Mouse (Mus musculus) forelimb bud, embryonic 11.5 days (tissue): ENCODE data around the gene Hoxd3.

Experiments
- DNase-seq: peaks from one replicate; pipeline ENCODE4 v3.0.0-alpha.2; 2012; ENCODE audit warnings: low read depth, low spot score

Gene Hoxd3

DNA sequence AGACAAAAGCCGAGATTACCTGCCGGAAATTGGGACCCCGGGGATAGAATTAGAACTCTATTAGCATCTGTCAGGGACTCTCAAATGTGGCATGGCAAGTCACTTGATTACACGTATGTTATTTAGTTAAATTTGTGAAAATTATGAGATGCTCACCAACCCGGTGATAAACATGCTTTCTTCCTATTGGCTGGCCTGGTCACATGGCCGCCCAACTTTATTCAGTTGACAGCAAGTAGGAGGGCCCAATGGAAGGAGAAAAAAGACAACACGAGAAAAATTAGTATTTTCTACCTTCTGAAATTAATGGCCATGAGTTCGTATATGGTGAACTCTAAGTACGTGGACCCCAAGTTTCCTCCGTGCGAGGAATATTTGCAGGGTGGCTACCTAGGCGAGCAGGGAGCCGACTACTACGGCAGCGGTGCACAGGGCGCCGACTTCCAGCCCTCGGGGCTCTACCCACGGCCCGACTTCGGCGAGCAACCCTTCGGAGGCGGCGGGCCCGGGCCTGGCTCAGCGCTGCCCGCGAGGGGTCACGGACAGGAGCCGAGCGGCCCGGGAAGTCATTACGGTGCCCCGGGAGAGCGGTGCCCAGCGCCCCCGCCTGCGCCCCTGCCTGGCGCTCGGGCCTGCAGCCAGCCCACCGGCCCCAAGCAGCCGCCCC, 15.4 kb downstream of the Hoxd3 start:
- no peak for DNase-seq

GRCm38 (mm10) chr2:74727640-74728302, 16.0 kb downstream of the Hoxd3 start:
- DNase-seq = no peak

DNA sequence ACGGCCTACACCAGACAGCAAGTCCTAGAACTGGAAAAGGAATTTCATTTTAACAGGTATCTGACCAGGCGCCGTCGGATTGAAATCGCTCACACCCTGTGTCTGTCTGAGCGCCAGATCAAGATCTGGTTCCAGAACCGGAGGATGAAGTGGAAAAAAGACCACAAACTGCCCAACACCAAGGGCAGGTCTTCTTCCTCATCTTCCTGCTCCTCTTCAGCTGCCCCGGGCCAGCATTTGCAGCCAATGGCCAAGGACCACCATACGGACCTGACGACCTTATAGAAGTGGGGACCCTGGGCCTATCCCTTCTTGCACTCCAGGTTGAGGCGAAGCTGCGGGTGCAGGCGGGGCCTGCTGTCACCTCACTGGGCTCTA, 16.6 kb downstream of the Hoxd3 start:
- DNase-seq = no peak

GRCm38 (mm10) chr2:74730331-74730730, 18.6 kb downstream of the Hoxd3 start:
- no peak for DNase-seq

- DNase-seq = no peak
Measured at GRCm38 (mm10) chr2:74731055-74731454, 19.3 kb downstream of the Hoxd3 start.

GRCm38 (mm10) chr2:74731799-74732512, 20.2 kb downstream of the Hoxd3 start:
- DNase-seq = no peak

- DNase-seq = no peak
Measured at GRCm38 (mm10) chr2:74732513-74733316, 21.0 kb downstream of the Hoxd3 start.

- DNase-seq = no peak
Measured at GRCm38 (mm10) chr2:74733317-74733661, 21.6 kb downstream of the Hoxd3 start.

DNA sequence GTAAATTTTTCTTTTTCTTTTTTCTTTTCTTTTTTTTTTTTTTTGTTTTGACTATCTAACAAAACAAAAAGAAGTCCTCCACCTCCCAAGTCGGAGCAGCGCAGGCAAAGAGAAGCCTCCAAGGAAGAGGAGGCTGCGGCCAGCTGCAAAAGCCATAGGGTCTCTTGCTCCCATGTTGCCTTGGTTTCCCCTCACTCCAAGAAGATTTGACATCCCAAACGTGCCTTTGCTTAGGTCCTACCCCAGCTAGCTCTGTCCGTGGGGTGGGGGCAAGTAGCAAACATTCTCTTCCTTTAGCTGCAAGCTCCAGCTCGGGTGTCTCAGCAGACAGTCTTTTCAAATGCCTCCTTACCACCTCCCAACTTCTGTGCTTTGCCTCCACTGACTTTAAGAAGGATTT, 22.0 kb downstream of the Hoxd3 start:
- DNase-seq = no peak

DNA sequence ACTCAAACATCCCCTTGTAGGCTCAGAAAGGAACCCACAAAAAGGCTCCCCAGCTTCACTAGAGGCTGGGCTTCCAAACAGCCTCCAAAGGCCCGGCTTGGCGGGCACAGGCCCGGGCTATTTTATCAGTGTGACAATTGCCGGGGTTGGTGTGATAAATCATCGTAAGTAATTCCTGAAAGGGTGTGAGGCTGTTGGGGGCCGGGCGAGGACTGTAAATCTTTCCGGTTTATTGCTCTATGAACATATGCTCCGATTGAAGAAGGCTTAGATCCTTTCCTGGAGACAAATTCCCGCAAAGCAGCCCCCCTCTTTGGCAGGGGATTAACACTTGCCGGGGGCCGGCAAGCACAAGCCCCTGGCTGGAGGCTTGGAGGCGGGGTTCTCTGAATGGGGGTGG, 22.7 kb downstream of the Hoxd3 start:
- DNase-seq = no peak

DNA sequence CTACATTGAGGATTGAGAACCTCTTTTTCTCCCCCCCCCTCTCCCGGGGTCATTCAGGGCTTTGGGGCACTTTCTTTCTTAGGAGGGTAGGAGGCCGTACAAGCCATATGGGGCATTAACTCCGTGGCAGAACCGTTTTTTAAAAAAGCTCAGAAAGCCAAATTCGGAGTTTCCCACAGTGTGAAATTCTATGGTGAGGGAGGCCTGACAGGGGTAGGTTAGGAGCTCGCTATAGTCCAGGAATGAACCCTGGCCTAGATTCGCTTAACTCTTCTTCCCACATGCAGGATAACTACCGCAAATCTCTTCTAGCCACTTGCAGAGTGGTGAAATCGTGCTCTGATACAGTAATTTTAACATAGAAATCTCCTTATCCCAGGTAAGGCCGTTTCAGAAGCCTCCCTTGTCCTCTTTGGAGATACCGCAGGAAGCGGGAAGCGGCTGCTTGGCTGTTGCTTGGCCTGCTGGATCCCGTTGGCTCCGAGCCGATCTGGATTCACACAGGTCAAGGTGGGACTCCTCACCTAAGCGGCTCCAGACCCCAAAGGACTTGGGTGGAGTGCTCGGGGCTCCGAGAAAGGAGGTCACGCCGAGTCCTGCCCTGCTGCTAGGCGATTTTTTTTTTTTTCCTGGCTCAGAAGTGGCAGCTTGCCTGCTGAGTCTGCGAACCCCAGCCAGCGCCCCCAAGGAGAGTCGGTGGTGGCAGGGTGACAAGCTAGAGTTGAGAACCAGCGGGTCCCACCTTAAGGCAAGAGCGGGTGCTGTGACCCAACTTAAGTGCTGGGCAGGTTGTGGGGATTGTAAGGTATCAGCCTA, 23.5 kb downstream of the Hoxd3 start:
- no peak for DNase-seq

GRCm38 (mm10) chr2:74735851-74736687, 24.3 kb downstream of the Hoxd3 start:
- DNase-seq = no peak

- no peak for DNase-seq
Measured at GRCm38 (mm10) chr2:74736688-74737577, 25.2 kb downstream of the Hoxd3 start.

DNA sequence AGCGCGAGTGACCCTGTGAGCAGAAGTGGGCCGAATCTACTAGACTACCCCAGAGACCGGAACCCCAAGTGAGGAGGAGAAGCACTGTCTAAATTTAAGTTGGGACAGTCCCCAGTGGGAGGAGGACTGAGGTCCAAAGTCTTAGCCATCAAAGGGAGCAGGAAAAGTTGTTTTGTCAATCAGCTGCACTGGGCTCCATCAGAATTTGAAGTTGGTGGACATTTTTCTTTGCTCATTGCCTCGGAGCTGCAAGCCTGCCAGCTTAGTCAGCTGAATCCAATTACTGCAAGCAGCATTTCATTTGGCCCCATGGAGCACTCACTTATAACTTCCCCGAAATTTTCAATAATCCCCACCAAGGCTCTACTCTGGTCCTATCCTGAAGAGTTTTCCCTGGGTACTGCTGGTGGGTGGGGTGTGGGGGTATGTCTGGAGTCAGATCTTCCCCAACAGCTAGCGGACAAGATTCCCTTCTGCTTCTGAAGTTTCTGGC, 25.9 kb downstream of the Hoxd3 start:
- no peak for DNase-seq

DNA sequence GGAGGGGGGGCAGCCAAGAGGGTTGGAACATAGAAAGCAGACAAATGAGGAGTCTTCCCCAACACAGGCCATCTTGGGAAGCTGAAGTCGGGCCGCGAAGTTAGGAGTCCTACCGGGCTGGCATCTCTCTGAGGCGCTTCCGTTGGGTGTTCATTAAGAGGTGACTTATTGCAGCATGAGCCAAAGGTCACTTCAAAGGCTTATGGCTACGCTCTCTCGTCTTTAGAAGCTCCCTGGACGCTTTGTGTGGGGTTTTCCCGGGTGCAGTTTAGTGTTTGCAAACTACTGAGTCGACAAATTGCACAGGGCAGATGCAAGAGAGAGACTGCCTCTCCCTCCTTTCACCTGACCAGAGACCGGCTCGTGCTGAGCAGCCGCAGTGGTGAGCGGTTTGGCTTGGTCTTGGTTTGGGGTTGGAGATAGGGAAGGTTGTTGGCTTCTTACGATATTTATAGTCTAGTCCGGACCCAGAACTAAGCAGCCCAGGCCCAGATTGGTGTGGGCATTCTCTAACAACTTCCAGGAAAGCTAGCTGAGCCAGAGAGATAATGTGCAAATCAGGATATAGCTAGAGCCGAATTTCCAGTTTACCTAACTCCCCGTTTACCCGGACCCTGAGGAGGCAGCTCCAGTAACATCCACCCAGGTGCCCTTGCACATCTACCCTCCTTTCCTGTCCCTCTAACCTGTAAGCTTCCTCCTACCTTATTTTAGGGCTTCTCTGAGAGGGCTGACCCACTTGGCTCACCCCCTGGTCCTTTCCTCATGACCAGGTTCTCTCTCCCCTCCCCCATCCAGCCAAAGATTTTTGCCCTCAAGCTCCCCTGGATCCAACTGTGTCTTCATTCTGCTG, 27.1 kb downstream of the Hoxd3 start:
- no peak for DNase-seq

DNA sequence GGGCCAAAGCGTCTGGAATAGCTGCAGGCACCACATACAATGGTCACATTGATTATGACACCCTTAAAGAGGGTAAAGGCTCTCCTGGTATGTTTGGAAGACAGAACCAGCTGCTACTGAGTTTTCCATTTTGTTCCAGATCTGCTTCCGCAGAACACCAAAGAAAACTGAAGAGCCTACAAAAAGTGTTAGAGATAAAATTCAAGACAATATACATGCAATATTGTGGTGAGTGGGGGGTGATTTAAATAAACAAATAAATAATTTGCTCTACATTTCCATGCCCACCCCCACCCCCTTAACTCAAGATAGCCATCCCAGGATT, 27.7 kb downstream of the Hoxd3 start:
- no peak for DNase-seq

- DNase-seq = no peak
Measured at GRCm38 (mm10) chr2:74739869-74740268, 28.1 kb downstream of the Hoxd3 start.

- no peak for DNase-seq
Measured at GRCm38 (mm10) chr2:74740311-74741091, 28.8 kb downstream of the Hoxd3 start.
